8 mouse cellular contexts compared by ENCODE assay signal in genomic region chr4:34551098-34551809, GRCm38 (mm10). TPM values are rescaled to one million over a fixed set of nuclear protein-coding genes. Genes with fewer than 3 reads are reported as not detected.
A peak's percentile ranks its signal among the peaks of the same experiment; 100 is the strongest.
DNase-seq lines count a peak whose midpoint lies in the region; ATAC-seq and TF ChIP-seq lines count a peak whose summit lies in the region.

No protein-coding gene starts in this region.

- H3K9ac ChIP-seq in forebrain, embryonic 12.5 days, result peak overlapping the region; percentile 99

- peak overlapping the region; percentile 98 for H3K4me3 ChIP-seq in forebrain, embryonic 12.5 days (replicated peaks)

- POLR2A ChIA-PET in Patski (lab: Charles Lee), result no interaction called here

- DNase-seq in Patski (ENCODE audit: low read depth, low spot score), result no peak
- DNase-seq in heart, postnatal 14 days, result peak; percentile 51
- DNase-seq in kidney, postnatal 4 days, result peak; percentile 65 to 78
- DNase-seq in lung, postnatal 36 days, result peak; percentile 77
- peak; percentile 75 for DNase-seq in retina, postnatal 1 day
- peak; percentile 49 to 64 for DNase-seq in urinary bladder, postnatal 4 days (ENCODE audit: low spot score in 2 of 2)

- H3K4me1 ChIP-seq in forebrain, embryonic 12.5 days, result peaks cover 39% of the 10 kb centered on the region

- H3K36me3 ChIP-seq in forebrain, embryonic 12.5 days (replicated peaks), result no peaks in the 10 kb centered on the region

- 0% methylated on average over 46 of the region's 50 CpGs for WGBS in forebrain, embryonic 12.5 days

- TF ChIP-seq CTCF in Patski (IDR thresholded peaks at IDR 0.05), result no peak

- CTCF ChIA-PET in Patski (lab: Charles Lee), result no interaction called here

- peak overlapping the region; percentile 95 for H3K27ac ChIP-seq in forebrain, embryonic 12.5 days

- peak; percentile 54 for ATAC-seq in Patski
- peak; percentile 39 for ATAC-seq in cerebellum, adult (ENCODE audit: insufficient number of reproducible peaks, low FRiP score, low TSS enrichment)
- peak; percentile 53 for ATAC-seq in forebrain, embryonic 12.5 days (ENCODE audit: low FRiP score)

- intact Hi-C loops in heart, postnatal 14 days (cut with DNase I), result loop anchor here (2.0 kb wide), 1 partner anchor 60 kb away; no protein-coding TSS in a partner anchor

- H3K9me3 ChIP-seq in forebrain, embryonic 12.5 days, result no peaks in the 10 kb centered on the region

- H3K4me2 ChIP-seq in forebrain, embryonic 12.5 days, result peak overlapping the region; percentile 75

- no peaks in the 10 kb centered on the region for H3K27me3 ChIP-seq in Patski
- no peaks in the 10 kb centered on the region for H3K27me3 ChIP-seq in forebrain, embryonic 12.5 days

- in situ Hi-C loops in Patski (cut with MboI; ENCODE audit: low pct_unique_long_range_greater_than_20kb), result no loop called here

RNA-seq across cellular contexts. Expression of gene Akirin2, which starts 0.5 kb away (rescaled TPM):
- polyA plus RNA-seq in Patski (2021), result 51.0 TPM
- 111 and 118 TPM in 2 replicates for polyA plus RNA-seq in forebrain, embryonic 12.5 days (2016; fragmentation: Nextera tagmentation; extraction: Ambion mirVana)
- total RNA-seq in heart, postnatal 14 days (2021), result 10 to 100 TPM; 55.5 to 56.6 TPM
